Mouse (Mus musculus) lung, adult 18-20 months (tissue): Measurements from ENCODE around the gene Cflar.

Experiments
- DNase-seq, 2 experiments: peaks; one replicate each; pipeline ENCODE4 v3.0.0; 2022; ENCODE audit warnings: mixed read lengths in 2 of 2

Cflar gene

GRCm38 (mm10) chr1:58712076-58713061 lies 1.1 kb downstream of the Cflar start:
- peak in 1 of 2 experiments; percentile 74 for DNase-seq

- DNase-seq = peak; percentile 78 to 81
Measured at GRCm38 (mm10) chr1:58713081-58713892, 2.0 kb downstream of the Cflar start.

DNA sequence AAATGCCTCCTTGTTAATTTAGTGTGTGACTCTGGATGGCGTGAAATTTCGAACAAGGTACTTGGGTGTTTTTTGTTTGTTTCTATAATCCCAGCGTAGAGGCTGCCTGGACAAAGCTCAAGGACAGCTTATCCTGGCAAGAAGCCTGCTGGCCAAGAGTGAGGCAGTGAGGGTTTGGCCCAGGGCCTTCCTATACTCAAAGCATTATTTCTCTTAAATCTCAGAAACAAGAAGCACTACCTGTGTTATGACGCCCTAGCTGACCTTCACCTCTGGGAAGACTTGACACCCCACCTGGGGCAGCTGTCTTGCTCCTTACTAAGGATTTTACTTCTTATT lies 2.6 kb downstream of the Cflar start:
- DNase-seq = peak; percentile 71 to 82

GRCm38 (mm10) chr1:58714361-58714760 lies 3.1 kb downstream of the Cflar start:
- DNase-seq = no peak

DNA sequence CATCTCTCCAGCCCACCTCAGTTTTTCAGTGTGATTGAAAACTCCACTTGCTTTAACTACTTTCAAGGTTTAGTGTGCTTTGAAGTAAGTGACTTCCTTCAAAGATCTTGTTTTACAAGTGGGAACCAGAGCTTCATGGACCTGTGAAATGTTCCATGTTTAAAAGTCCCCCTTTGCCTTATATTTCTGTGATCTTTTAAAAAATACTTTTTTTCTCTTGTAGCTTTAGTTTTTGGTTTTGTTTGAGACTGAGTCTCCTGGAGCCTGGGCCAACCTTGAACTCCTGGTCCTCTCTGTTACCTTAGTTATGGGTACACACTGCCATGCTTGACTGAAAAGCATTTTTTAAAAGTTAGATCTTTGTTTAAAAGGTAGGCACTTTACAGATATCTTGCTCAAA lies 4.2 kb downstream of the Cflar start:
- DNase-seq = no peak

- no peak for DNase-seq
Measured at GRCm38 (mm10) chr1:58716162-58716882, 5.0 kb downstream of the Cflar start.

- no peak for DNase-seq
Measured at GRCm38 (mm10) chr1:58716883-58717220, 5.5 kb downstream of the Cflar start.

- DNase-seq = no peak
Measured at GRCm38 (mm10) chr1:58717589-58718270, 6.4 kb downstream of the Cflar start.

GRCm38 (mm10) chr1:58719356-58719945 lies 8.1 kb downstream of the Cflar start:
- DNase-seq = no peak

DNA sequence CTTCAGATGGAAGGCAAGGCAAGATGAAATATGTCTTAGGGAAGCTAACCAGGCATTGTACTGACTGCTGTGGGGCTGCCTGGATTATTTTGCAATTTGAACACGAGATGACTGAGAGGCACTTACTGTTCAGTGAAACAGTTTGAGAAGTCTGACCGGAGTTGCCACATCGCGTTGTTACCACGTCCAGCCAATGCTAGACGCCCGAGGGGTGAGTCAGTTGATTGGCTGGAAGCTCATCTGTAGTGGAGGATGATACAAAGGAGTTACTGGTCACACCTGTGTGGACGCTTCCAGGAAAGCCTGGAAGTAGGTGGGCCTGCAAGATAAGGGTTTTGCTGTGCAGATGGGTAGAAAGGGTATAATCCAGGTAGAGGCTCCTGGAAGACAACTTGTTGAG lies 8.8 kb downstream of the Cflar start:
- peak; percentile 71 to 77 for DNase-seq

GRCm38 (mm10) chr1:58720988-58721387 lies 9.7 kb downstream of the Cflar start:
- no peak for DNase-seq

GRCm38 (mm10) chr1:58722115-58722938 lies 11.0 kb downstream of the Cflar start:
- DNase-seq = no peak

- DNase-seq = no peak
Measured at GRCm38 (mm10) chr1:58723062-58723808, 11.9 kb downstream of the Cflar start.

DNA sequence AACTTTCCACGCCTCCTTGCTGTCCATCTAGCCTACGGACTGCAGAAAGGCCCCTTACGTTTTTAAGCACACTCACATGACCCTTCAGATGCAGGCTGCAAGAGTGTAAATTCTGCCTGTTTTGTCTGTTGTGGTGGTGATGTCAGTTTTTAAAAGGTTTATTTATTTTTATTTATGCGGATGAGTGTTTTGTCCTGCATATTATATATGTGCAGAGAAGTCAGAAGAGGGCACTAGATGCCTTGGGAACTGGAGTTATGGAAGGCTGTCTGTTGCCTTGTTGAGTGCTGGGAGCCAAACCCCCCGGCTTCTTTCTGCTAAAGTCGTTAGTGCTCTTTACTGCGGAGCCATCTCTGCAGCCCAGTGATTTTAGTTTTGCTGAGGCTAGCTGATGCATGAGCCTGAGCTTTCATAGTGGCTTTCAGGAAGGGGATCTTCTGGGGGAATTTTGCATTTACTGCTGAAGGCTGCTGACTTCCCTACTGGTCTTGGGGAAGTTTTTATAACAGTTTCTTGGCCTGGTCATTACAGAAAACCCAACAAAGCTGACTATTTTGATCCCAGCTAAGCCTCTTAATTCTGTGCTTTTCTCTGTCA lies 12.6 kb downstream of the Cflar start:
- no peak for DNase-seq

DNA sequence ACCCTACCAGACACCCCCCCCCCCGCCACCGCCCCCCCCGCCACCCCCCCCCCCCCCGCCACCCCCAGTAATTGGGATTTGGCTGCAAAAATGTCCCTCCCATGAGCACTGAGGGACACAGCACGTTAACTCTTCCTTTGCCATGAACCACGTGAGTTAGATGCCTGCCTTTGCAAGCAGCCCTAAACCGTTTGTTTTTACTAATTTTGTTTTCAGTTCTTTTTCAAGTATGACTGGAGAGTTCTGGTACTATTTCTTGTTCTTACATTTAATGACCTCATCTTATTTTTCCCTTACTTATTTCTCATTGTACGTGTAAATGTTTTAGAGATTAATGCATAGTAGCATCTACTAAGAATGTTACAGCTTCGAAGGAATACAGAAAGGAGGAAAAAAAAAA lies 13.2 kb downstream of the Cflar start:
- DNase-seq = no peak

DNA sequence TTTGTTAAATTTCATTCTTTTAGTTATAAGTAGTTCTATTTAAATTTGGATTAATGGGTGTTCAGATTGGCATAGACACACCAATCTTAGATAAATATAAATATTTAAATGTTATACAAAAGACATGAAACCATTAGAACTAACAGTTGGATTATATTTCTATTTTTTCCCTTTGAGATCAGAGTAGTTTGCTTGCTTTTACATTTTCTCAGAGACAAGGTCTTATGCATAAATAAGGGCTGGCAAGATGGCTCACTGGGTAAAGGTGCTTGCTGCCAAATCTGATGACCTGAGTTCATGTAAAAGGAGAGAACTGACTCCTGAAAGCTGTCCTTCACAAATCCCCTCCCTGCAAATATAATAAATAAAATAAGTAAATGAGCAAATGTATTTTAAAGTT lies 13.8 kb downstream of the Cflar start:
- DNase-seq = no peak

DNA sequence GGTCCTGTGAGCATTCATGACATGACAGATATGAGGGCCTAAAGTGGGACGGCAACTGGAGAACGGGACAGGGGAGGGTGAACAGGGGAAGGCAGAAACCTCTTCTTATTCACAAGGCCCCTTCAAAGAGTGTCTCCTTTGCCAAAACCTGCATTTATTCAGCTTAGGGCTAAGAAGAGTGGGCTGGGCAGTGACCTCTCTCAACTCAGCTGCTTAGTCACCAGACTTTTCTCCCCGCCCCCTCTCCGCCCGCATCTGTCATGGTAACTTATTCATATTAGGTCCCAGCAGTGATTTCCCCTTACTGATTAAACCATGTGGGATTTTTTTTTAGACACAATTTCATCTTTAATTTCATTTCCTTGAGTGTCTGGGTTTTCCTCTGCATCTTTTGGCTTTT lies 14.5 kb downstream of the Cflar start:
- peak; percentile 52 to 63 for DNase-seq

DNA sequence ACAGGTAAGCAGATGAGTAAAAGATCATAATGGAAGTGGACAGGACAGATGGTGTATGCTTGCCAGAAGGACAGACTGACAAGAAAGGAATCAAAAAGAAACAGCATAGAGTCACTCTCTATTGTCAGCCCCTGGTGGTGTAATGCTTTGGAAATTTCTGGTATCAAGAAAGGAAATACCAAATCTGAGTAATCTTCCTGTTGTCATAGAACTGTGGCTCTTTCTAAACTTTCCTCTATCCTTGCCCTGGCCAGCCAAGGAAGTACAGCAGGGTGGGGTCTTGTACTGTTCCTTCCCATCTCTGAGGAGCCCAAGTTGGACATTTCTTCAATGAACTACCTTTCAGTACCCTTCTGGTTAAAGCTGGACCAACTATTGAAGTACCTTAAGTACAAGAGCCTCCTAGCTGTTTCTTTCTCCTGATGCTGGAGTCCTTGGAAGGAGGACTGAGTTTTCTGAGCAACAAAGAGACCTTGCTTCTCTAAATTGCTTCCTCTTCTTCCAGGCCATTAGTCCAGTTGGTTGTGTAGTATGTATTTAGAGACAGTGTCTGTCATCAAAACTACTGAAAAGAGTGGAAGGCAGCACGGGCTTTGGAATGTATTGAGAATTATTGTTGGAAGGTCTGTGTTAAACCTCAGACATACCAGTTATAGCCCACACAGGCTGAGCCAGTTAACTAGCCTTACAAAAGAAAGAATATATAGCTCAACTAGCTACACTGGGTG lies 15.9 kb downstream of the Cflar start:
- DNase-seq = peak; percentile 55 to 66
